Mouse (Mus musculus) embryonic facial prominence, embryonic 14.5 days (tissue): Measurements from ENCODE around the gene Ang. TPM values are rescaled to one million over a fixed set of nuclear protein-coding genes. Genes with fewer than 3 reads are reported as not detected.

ENCODE experiments used
- ATAC-seq: fragments of 200-750 bp; cut with Nextera tagmentation; 2 replicates; pipeline ENCODE4 v1.8.0; 2017; ENCODE audit warnings: low read depth, moderate number of reproducible peaks, moderate TSS enrichment
- DNase-seq: peaks from one replicate; pipeline ENCODE4 v3.0.0-alpha.2; 2015; ENCODE audit warnings: low spot score
- H3K27ac ChIP-seq: fragments of 300-500 bp; sonication (generic); replicated peaks from 2 replicates; pipeline ENCODE4 v1.5.1; 2014; ENCODE audit warnings: low read depth, mild to moderate bottlenecking, low read length, moderate library complexity
- H3K27me3 ChIP-seq: fragments of 300-500 bp; sonication (generic); replicated peaks from 2 replicates; pipeline ENCODE4 v1.6.1; 2014; ENCODE audit warnings: low read length; ENCODE audit not compliant: control insufficient read depth, insufficient read depth
- H3K36me3 ChIP-seq: fragments of 300-500 bp; sonication (generic); 2 replicates; pipeline ENCODE4 v1.6.1; 2014; ENCODE audit warnings: low read length, mixed read lengths; ENCODE audit not compliant: control insufficient read depth, insufficient read depth
- H3K4me1 ChIP-seq: fragments of 300-500 bp; sonication (generic); 2 replicates; pipeline ENCODE4 v1.6.1; 2014; ENCODE audit warnings: antibody characterized with exemption, low read length; ENCODE audit not compliant: control insufficient read depth, insufficient read depth
- H3K4me2 ChIP-seq: fragments of 300-500 bp; sonication (generic); 2 replicates; pipeline ENCODE4 v1.6.1; 2014; ENCODE audit warnings: low read depth, mild to moderate bottlenecking, low read length, moderate library complexity, mixed read lengths
- H3K4me3 ChIP-seq: fragments of 300-500 bp; sonication (generic); 2 replicates; pipeline ENCODE4 v1.5.1; 2014; ENCODE audit warnings: low read depth, mild to moderate bottlenecking, low read length
- H3K9ac ChIP-seq: fragments of 300-500 bp; sonication (generic); 2 replicates; pipeline ENCODE4 v1.6.1; 2014; ENCODE audit warnings: low read depth, mild to moderate bottlenecking, low read length, moderate library complexity, mixed read lengths
- H3K9me3 ChIP-seq: fragments of 300-500 bp; sonication (generic); 2 replicates; pipeline ENCODE4 v1.6.1; 2016; ENCODE audit warnings: low read length; ENCODE audit not compliant: control insufficient read depth
- WGBS: fragments of 180-500 bp; shearing (Covaris S2); extraction: QIAGEN DNeasy Blood & Tissue Kit; methylation state at CpG from one replicate; pipeline ENCODE4 v1.1.7; 2014; 5-methylcytosine and 5-hydroxymethylcytosine counted together
- polyA plus RNA-seq: library from polyadenylated mRNA; unstranded; fragments of >200 nt; fragmentation: Nextera tagmentation; extraction: Ambion mirVana; gene quantifications from 2 replicates; pipeline ENCODE4 v1.2.1, GENCODE M21; 2014

Gene Ang
- polyA plus RNA-seq, 1 experiment from 2014 or later: 10.3 TPM

DNA sequence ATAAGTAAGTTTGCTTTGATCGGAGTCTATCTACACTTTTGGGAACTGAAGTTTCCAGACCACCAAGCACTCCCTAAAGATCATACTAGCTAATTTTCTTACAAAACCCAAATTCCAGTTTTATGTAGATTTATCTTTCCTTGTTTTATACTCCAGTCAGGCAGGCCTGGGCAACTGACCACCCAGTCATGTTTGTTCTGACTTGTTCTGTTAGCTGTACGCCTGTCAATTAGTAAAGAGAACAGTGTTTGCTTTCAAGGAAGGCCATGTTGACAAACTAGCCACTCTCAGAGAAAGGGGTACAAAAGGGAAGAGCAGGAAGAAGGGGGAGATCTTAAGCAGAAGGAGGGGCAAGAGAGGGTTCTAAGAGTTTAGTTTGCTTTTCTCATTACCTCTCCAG, 13.4 kb downstream of the Ang start:
- no peak for ATAC-seq
- WGBS: 91% methylated on average over 2 of the region's 2 CpGs

DNA sequence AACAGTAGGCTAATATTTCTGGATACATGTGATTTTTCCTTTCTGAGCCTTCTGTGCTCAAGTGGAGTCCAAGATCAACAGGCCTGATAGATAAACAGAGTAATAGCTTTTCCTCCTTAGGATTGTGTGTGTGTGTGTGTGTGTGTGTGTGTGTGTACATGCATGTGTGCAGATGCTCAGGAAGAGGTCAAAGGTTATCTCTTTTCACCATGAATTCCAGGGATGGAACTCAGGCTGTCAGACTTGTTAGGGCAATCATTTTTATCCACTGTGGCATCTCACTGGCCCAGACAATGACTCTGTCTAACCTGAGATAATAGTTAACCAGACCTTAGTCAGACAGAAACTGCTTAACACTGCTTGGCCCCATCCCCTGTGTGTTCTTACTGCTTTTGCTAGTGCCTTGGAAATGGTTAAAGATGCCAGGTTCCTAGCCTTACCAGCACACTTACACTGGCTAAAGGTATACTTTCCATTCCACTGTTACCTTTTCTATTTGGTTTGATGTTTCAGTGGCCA, 15.6 kb downstream of the Ang start:
- DNase-seq: no peak
- no peak overlapping the region for H3K4me3 ChIP-seq
- no peaks in the 10 kb centered on the region for H3K36me3 ChIP-seq
- no peak for ATAC-seq
- H3K9me3 ChIP-seq: no peaks in the 10 kb centered on the region
- no peak overlapping the region for H3K4me2 ChIP-seq
- H3K9ac ChIP-seq: no peak overlapping the region
- H3K4me1 ChIP-seq: no peaks in the 10 kb centered on the region
- H3K27ac ChIP-seq: no peak overlapping the region
- no peaks in the 10 kb centered on the region for H3K27me3 ChIP-seq

More for the DNA sequence above, 13.4 kb downstream of the Ang start:
- Histone ChIP-seq H3K27ac (no peak overlapping the region), H3K27me3 (no peaks in the 10 kb centered on the region), H3K4me1 (no peaks in the 10 kb centered on the region), H3K9ac (no peak overlapping the region), H3K4me3 (no peak overlapping the region), H3K9me3 (no peaks in the 10 kb centered on the region), H3K4me2 (no peak overlapping the region), H3K36me3 (no peaks in the 10 kb centered on the region)
- no peak for DNase-seq

DNA sequence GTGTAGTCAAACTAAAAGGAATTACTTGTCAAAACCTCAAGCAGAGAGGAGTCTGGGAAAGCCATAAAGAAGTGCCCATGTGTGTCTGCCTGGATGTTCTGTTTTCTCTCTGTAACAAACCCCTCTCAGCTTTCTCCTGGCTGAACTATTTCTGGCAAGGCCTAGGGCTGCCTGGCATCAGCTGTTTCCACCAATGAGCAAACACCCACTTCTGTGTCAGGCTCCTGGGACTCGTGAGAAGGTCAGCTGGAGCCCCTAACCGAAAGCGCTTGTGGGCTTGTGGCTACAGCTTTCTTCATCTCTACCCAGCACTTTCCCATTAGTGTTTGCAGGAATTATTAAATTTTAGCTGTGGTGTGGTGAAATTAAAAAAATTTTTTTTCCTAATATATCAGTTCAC, 21.0 kb downstream of the Ang start:
- Histone ChIP-seq H3K9ac (no peak overlapping the region), H3K36me3 (no peaks in the 10 kb centered on the region), H3K4me2 (no peak overlapping the region), H3K9me3 (no peaks in the 10 kb centered on the region), H3K27ac (no peak overlapping the region), H3K27me3 (no peaks in the 10 kb centered on the region), H3K4me1 (no peaks in the 10 kb centered on the region), H3K4me3 (no peak overlapping the region)
- peak; percentile 53; the same call in 1 of the 2 replicates for ATAC-seq
- WGBS: 58% methylated on average over 3 of the region's 3 CpGs
- peak; percentile 37 for DNase-seq

- H3K4me2 ChIP-seq: no peak overlapping the region
- ATAC-seq (no peak), DNase-seq (no peak)
- no peak overlapping the region for H3K27ac ChIP-seq
- no peaks in the 10 kb centered on the region for H3K36me3 ChIP-seq
- H3K9me3 ChIP-seq: no peaks in the 10 kb centered on the region
- H3K4me1 ChIP-seq: no peaks in the 10 kb centered on the region
- no peak overlapping the region for H3K4me3 ChIP-seq
- 34% methylated on average over 9 of the region's 9 CpGs for WGBS
- no peaks in the 10 kb centered on the region for H3K27me3 ChIP-seq
- no peak overlapping the region for H3K9ac ChIP-seq
Observed at GRCm38 (mm10) chr14:51113476-51113875, 22.5 kb downstream of the Ang start.

DNA sequence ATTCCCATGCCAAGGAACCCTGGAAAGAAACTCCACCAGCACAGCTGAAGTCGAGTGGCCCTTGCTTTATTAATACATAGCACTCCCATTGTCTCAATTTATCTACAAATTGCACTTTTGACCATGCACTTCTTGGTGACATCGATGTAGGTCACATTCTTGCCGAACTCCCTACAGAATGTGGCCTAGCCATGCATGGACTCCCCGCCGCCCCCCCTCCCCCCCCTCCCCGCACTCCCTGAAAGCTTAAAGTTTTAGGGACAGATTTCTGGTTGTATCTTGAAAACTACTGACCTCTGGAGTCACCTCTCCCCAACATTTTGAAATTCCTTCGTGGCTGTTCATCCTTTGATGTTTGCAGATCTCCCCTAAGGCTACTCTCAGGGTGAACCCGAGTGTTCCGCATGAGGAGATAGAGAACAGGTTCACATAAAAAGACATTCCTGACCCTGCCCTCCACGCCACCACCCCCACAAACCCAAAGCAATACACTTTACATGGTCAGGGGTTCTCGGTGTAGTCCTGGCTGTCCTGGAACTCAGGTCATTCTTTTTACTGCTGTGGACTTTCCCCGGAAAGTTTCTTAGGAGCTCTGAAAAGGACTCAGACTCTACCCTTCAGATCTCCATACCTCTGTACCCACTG, 23.1 kb downstream of the Ang start, which contains the start of gene Eddm3b:
Gene Eddm3b (plus strand): TSS at position 511 of the 645 bp plus-strand sequence.
- Histone ChIP-seq H3K4me2 (no peak within 1 kb of the TSS), H3K27me3 (no peaks in the 10 kb centered on the region), H3K9ac (no peak within 1 kb of the TSS), H3K4me1 (no peaks in the 10 kb centered on the region), H3K27ac (no peak within 1 kb of the TSS), H3K9me3 (no peaks in the 10 kb centered on the region), H3K36me3 (no peaks in the 10 kb centered on the region), H3K4me3 (no peak within 1 kb of the TSS)
- ATAC-seq (no peak), DNase-seq (no peak)
- WGBS: 41% methylated on average over 11 of the region's 12 CpGs

DNA sequence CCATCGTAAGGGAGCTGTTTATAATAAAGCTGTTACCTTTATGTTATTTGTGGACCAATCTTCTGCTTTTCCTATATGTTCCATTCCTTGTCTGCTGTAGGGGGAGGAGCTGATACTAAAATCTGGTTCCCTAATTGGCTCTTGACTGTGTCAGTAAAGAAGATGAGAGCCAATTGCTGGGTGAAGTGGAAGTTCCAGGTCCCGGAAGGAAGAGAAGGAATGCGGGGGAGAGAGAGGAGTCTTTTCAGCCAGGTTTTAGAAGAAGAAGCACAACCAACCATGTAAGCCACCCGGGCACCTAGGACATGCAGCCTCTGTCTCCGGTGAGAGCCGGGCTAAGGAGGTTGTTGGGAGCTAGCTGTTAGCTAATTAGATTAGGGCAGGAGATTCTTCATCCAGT, 34.7 kb downstream of the Ang start:
- Histone ChIP-seq H3K36me3 (no peaks in the 10 kb centered on the region), H3K9me3 (no peaks in the 10 kb centered on the region), H3K4me2 (no peak overlapping the region), H3K4me3 (no peak overlapping the region), H3K9ac (no peak overlapping the region), H3K4me1 (no peaks in the 10 kb centered on the region), H3K27me3 (no peaks in the 10 kb centered on the region), H3K27ac (no peak overlapping the region)
- no peak for DNase-seq
- no peak for ATAC-seq
- WGBS: 85% methylated on average over 6 of the region's 6 CpGs

- Histone ChIP-seq H3K27ac (no peak overlapping the region), H3K4me2 (no peak overlapping the region), H3K9ac (no peak overlapping the region), H3K27me3 (no peaks in the 10 kb centered on the region), H3K4me3 (no peak overlapping the region), H3K36me3 (no peaks in the 10 kb centered on the region), H3K9me3 (no peaks in the 10 kb centered on the region), H3K4me1 (no peaks in the 10 kb centered on the region)
- 76% methylated on average over 2 of the region's 2 CpGs for WGBS
- DNase-seq (no peak), ATAC-seq (no peak)
Observed at GRCm38 (mm10) chr14:51127648-51128258, 36.8 kb downstream of the Ang start.

DNA sequence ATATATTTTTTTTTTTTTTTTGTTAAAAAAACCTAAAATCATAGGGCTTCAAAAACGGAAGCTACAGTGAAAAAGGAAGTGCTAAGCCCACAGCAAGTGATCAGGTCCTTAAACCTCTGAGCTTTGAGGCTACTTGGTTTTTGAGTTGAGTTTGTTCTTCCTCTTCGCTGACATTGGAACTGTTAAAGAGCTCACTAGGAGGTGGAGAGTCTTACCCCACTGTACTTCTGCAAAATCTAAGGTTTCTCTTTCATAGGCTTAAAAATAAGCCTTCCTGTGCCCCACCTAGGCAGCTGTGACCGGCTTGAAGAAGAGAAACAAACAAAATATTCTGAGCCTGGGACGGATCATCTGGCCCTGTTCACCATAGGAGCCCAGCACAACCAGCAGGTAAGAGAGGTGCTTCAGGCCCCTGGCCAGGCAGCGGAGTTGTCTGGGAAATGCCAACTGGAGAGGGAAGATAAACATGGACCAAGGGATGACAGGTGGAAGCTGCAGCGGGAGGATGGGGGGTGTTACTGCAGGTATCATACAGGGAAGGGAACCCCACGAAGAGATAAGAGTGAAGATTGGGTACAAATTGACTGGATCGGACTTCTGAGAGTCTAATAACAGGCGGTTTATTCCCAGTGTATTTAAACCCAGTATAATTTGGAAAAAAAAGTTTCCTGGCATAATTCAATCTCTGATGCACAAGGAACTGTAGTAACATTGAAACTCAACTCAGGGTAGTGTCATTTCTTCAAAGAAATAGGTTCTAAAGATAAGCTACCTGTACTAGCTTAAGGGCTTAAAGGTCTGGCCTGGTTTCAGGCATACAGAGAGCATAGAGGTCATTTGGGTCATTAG, 38.0 kb downstream of the Ang start:
- H3K27me3 ChIP-seq: no peaks in the 10 kb centered on the region
- H3K27ac ChIP-seq: no peak overlapping the region
- no peaks in the 10 kb centered on the region for H3K9me3 ChIP-seq
- no peak for DNase-seq
- ATAC-seq: no peak
- WGBS: 77% methylated on average over 9 of the region's 9 CpGs
- H3K4me1 ChIP-seq: no peaks in the 10 kb centered on the region
- no peak overlapping the region for H3K4me3 ChIP-seq
- H3K36me3 ChIP-seq: no peaks in the 10 kb centered on the region
- H3K9ac ChIP-seq: no peak overlapping the region
- no peak overlapping the region for H3K4me2 ChIP-seq
